Mouse (Mus musculus): ENCODE measurements around the gene Apba3.

GRCm38 (mm10) chr10:81313581-81313980, 46.8 kb downstream of the Apba3 start:
- TF ChIP-seq CTCF (IDR thresholded peaks at IDR 0.05) (no peak), EP300 (IDR thresholded peaks at IDR 0.05; ENCODE audit: insufficient read depth, low read depth, low read length) (no peak), POLR2A (IDR thresholded peaks at IDR 0.05; ENCODE audit: insufficient read depth, low read depth, low read length) (no peak)

Measured in heart, adult 2 months (tissue).